Mouse (Mus musculus): ENCODE measurements around the gene Pnpla5. TPM values are rescaled to one million over a fixed set of nuclear protein-coding genes. Genes with fewer than 3 reads are reported as not detected.

Gene Pnpla5
- polyA plus RNA-seq, 1 experiment from 2014 or later: not detected

DNA sequence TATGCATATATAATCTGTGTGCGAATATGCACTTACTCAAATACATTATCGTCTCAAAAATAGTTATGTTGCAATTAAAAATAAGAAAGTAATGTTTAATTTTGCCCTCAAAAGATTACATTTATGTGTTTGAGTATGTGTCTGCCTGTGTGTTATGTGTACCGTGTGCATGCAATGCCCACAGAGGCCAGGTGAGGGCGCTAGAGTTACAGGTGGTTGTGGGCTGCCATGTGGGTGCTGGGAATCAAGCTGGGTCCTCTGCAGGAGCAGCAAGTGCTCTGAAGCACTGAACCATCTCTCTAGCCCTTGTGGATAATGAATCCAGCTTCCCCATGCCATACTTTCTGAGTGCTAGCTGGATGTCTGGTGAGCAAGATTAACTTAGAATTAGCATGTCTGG lies 57.3 kb downstream of the Pnpla5 start:
- H3K27ac ChIP-seq (ENCODE audit: low read depth, low read length): no peak overlapping the region
- no peaks in the 10 kb centered on the region for H3K36me3 ChIP-seq (ENCODE audit: control insufficient read depth, insufficient read depth, low read length)
- DNase-seq (ENCODE audit: low spot score): no peak
- WGBS: 70% methylated on average over 4 of the region's 4 CpGs
- H3K4me2 ChIP-seq (ENCODE audit: low read length): no peak overlapping the region
- H3K9ac ChIP-seq (ENCODE audit: low read length): no peak overlapping the region
- H3K9me3 ChIP-seq (replicated peaks; ENCODE audit: control insufficient read depth, low read length): no peaks in the 10 kb centered on the region
- H3K27me3 ChIP-seq (replicated peaks; ENCODE audit: control insufficient read depth, insufficient read depth, low read length): no peaks in the 10 kb centered on the region
- H3K4me1 ChIP-seq (ENCODE audit: control insufficient read depth, insufficient read depth, low read length): peaks cover 15% of the 10 kb centered on the region; the same call in 1 of the 2 replicates
- H3K4me3 ChIP-seq (ENCODE audit: low read depth, low read length): no peak overlapping the region
- no peak for ATAC-seq

DNA sequence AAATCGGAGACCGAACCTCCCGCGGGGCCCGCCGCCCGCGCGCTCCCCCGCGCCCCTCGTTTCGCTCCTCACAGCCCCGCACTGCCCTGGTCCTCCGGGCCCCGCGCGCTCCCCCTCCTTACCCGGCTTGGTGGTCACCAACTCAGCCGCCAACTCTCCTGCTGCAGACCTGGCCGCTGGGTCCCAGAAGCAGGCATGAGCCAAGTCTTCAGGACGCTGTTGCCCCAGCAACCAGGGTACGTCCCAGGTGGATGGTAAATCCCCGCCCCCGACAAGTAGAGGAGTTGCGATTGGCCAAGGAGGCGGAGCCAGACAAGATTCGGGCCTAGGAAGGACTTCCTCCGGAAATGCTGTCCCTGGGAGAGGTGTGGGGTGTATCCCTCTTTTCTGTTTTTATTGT lies 57.8 kb downstream of the Pnpla5 start, which contains the start of gene Efcab6:
TSS of gene Efcab6 (minus strand) at position 240 of the 400 bp plus-strand sequence.
- under 1% methylated on average over 29 of the region's 29 CpGs for WGBS
- DNase-seq (ENCODE audit: low spot score) (peak; percentile 79), ATAC-seq (peak; percentile 73)
- no peaks in the 10 kb centered on the region for H3K36me3 ChIP-seq (ENCODE audit: control insufficient read depth, insufficient read depth, low read length)
- peak within 1 kb of the TSS; percentile 31 for H3K4me3 ChIP-seq (ENCODE audit: low read depth, low read length)
- H3K27ac ChIP-seq (ENCODE audit: low read depth, low read length): no peak within 1 kb of the TSS
- peak within 1 kb of the TSS; percentile 64 for H3K4me2 ChIP-seq (ENCODE audit: low read length)
- peak within 1 kb of the TSS; percentile 45 for H3K9ac ChIP-seq (ENCODE audit: low read length)
- H3K4me1 ChIP-seq (ENCODE audit: control insufficient read depth, insufficient read depth, low read length): peaks cover 13% of the 10 kb centered on the region; the same call in 1 of the 2 replicates
- H3K27me3 ChIP-seq (replicated peaks; ENCODE audit: control insufficient read depth, insufficient read depth, low read length): no peaks in the 10 kb centered on the region
- H3K9me3 ChIP-seq (replicated peaks; ENCODE audit: control insufficient read depth, low read length): no peaks in the 10 kb centered on the region

Small RNA genes within 50 kb of the gene (microRNA-seq; reads per million reads assigned to microRNA genes)
- not detected for gene Mir6392

Other genes with a start within 250 kb of the Pnpla5 start
- 2.1 and 3.0 TPM in 2 replicates for gene Efcab6, start 57.8 kb downstream of the Pnpla5 start, polyA plus RNA-seq (2014; fragmentation: Nextera tagmentation; extraction: Ambion mirVana)
- gene Sult4a1, start 17.4 kb downstream of the Pnpla5 start, polyA plus RNA-seq (2014; fragmentation: Nextera tagmentation; extraction: Ambion mirVana): 40.4 and 51.4 TPM in 2 replicates
- 1.7 and 1.9 TPM in 2 replicates for gene Pnpla3, start 44.7 kb upstream of the Pnpla5 start, polyA plus RNA-seq (2014; fragmentation: Nextera tagmentation; extraction: Ambion mirVana)
- 60.5 and 60.9 TPM in 2 replicates for gene Samm50, start 69.1 kb upstream of the Pnpla5 start, polyA plus RNA-seq (2014; fragmentation: Nextera tagmentation; extraction: Ambion mirVana)
- 2.5 and 2.9 TPM in 2 replicates for gene Parvb, start 108.9 kb upstream of the Pnpla5 start, polyA plus RNA-seq (2014; fragmentation: Nextera tagmentation; extraction: Ambion mirVana)
- gene Parvg, start 200.9 kb upstream of the Pnpla5 start, polyA plus RNA-seq (2014; fragmentation: Nextera tagmentation; extraction: Ambion mirVana): 0.90 and 1.2 TPM in 2 replicates

Measured in forebrain, embryonic 14.5 days (tissue).